Mouse (Mus musculus) embryonic facial prominence, embryonic 11.5 days (tissue): ENCODE data around the gene Ipo7. TPM values are rescaled to one million over a fixed set of nuclear protein-coding genes. Genes with fewer than 3 reads are reported as not detected.
A peak's percentile ranks its signal among the peaks of the same experiment; 100 is the strongest.

Experiments used
- ATAC-seq: fragments of 200-750 bp; cut with Nextera tagmentation; replicated peaks from 2 replicates; pipeline ENCODE4 v1.8.0; 2017; ENCODE audit warnings: low read depth; ENCODE audit not compliant: insufficient number of reproducible peaks, low FRiP score, low TSS enrichment
- DNase-seq: peaks from one replicate; pipeline ENCODE4 v3.0.0-alpha.2; 2015; ENCODE audit warnings: low spot score
- H3K27ac ChIP-seq: fragments of 300-500 bp; sonication (generic); replicated peaks from 2 replicates; pipeline ENCODE4 v1.5.1; 2014; ENCODE audit warnings: mild to moderate bottlenecking, low read depth, low read length, control low read depth
- H3K27me3 ChIP-seq: fragments of 300-500 bp; sonication (generic); 2 replicates; pipeline ENCODE4 v1.6.1; 2014; ENCODE audit warnings: mild to moderate bottlenecking, low read length, moderate library complexity, mixed read lengths; ENCODE audit not compliant: control insufficient read depth, insufficient read depth
- H3K36me3 ChIP-seq: fragments of 300-500 bp; sonication (generic); replicated peaks from 2 replicates; pipeline ENCODE4 v1.6.1; 2014; ENCODE audit warnings: low read depth, mild to moderate bottlenecking, low read length, moderate library complexity, mixed read lengths; ENCODE audit not compliant: control insufficient read depth, insufficient read depth
- H3K4me1 ChIP-seq: fragments of 300-500 bp; sonication (generic); 2 replicates; pipeline ENCODE4 v1.6.1; 2014; ENCODE audit warnings: low read length, mixed read lengths; ENCODE audit not compliant: control insufficient read depth, insufficient read depth
- H3K4me2 ChIP-seq: fragments of 300-500 bp; sonication (generic); 2 replicates; pipeline ENCODE4 v1.6.1; 2014; ENCODE audit warnings: low read depth, mild to moderate bottlenecking, control low read depth, low read length, moderate library complexity
- H3K4me3 ChIP-seq: fragments of 300-500 bp; sonication (generic); 2 replicates; pipeline ENCODE4 v1.5.1; 2014; ENCODE audit warnings: low read depth, low read length, control low read depth
- H3K9ac ChIP-seq: fragments of 300-500 bp; sonication (generic); replicated peaks from 2 replicates; pipeline ENCODE4 v1.6.1; 2014; ENCODE audit warnings: mild to moderate bottlenecking, control low read depth, low read length
- H3K9me3 ChIP-seq: fragments of 300-500 bp; sonication (generic); replicated peaks from 2 replicates; pipeline ENCODE4 v1.6.1; 2016; ENCODE audit warnings: mild to moderate bottlenecking, low read length, inconsistent platforms, mixed read lengths; ENCODE audit not compliant: control insufficient read depth
- WGBS: fragments of 180-500 bp; shearing (Covaris S2); extraction: QIAGEN DNeasy Blood & Tissue Kit; methylation state at CpG from one replicate; pipeline ENCODE4 v1.1.7; 2014; 5-methylcytosine and 5-hydroxymethylcytosine counted together
- polyA plus RNA-seq: library from polyadenylated mRNA; unstranded; fragments of >200 nt; fragmentation: Nextera tagmentation; extraction: Ambion mirVana; gene quantifications from 2 replicates; pipeline ENCODE4 v1.2.1, GENCODE M21; 2014

Gene Ipo7
- polyA plus RNA-seq, 1 experiment from 2014 or later, result 29.9 TPM

- 97% methylated on average over 9 of the region's 9 CpGs for WGBS
- H3K4me3 ChIP-seq, result no peak overlapping the region
- DNase-seq (no peak), ATAC-seq (no peak)
- H3K4me2 ChIP-seq, result no peak overlapping the region
- H3K36me3 ChIP-seq, result no peaks in the 10 kb centered on the region
- no peaks in the 10 kb centered on the region for H3K9me3 ChIP-seq
- no peaks in the 10 kb centered on the region for H3K4me1 ChIP-seq
- H3K27me3 ChIP-seq, result no peaks in the 10 kb centered on the region
- H3K27ac ChIP-seq, result no peak overlapping the region
- no peak overlapping the region for H3K9ac ChIP-seq
Measured at GRCm38 (mm10) chr7:110063731-110064130, 45.7 kb downstream of the Ipo7 start.

- Histone ChIP-seq H3K36me3 (no peaks in the 10 kb centered on the region; the same call in 1 of the 2 replicates), H3K27me3 (no peaks in the 10 kb centered on the region), H3K9ac (no peak overlapping the region), H3K27ac (no peak overlapping the region), H3K4me1 (no peaks in the 10 kb centered on the region), H3K4me2 (no peak overlapping the region), H3K9me3 (no peaks in the 10 kb centered on the region), H3K4me3 (no peak overlapping the region)
- 90% methylated on average over 2 of the region's 2 CpGs for WGBS
- DNase-seq (no peak), ATAC-seq (no peak)
Measured at GRCm38 (mm10) chr7:110069070-110069469, 51.0 kb downstream of the Ipo7 start.

- Histone ChIP-seq H3K4me2 (no peak overlapping the region), H3K9ac (no peak overlapping the region), H3K4me1 (no peaks in the 10 kb centered on the region), H3K9me3 (no peaks in the 10 kb centered on the region), H3K4me3 (no peak overlapping the region), H3K27ac (no peak overlapping the region), H3K27me3 (no peaks in the 10 kb centered on the region), H3K36me3 (peaks cover 8% of the 10 kb centered on the region)
- WGBS, result 98% methylated on average over 5 of the region's 5 CpGs
- ATAC-seq (no peak), DNase-seq (no peak)
Measured at GRCm38 (mm10) chr7:110078168-110078567, 60.1 kb downstream of the Ipo7 start.

- ATAC-seq (no peak), DNase-seq (peak; percentile 79)
- no peaks in the 10 kb centered on the region for H3K4me1 ChIP-seq
- WGBS, result 78% methylated on average over 13 of the region's 13 CpGs
- H3K27me3 ChIP-seq, result no peaks in the 10 kb centered on the region
- H3K4me3 ChIP-seq, result no peak overlapping the region
- H3K4me2 ChIP-seq, result no peak overlapping the region
- no peaks in the 10 kb centered on the region for H3K9me3 ChIP-seq
- H3K36me3 ChIP-seq, result peaks cover 10% of the 10 kb centered on the region
- H3K27ac ChIP-seq, result no peak overlapping the region
- H3K9ac ChIP-seq, result no peak overlapping the region
Measured at GRCm38 (mm10) chr7:110083386-110084165, 65.5 kb downstream of the Ipo7 start.

- H3K9ac ChIP-seq, result no peak overlapping the region
- H3K36me3 ChIP-seq, result peaks cover 8% of the 10 kb centered on the region
Measured at GRCm38 (mm10) chr7:110085217-110085616, 67.1 kb downstream of the Ipo7 start.

GRCm38 (mm10) chr7:110087914-110088313, 69.8 kb downstream of the Ipo7 start:
- no peak overlapping the region for H3K9ac ChIP-seq
- no peaks in the 10 kb centered on the region for H3K4me1 ChIP-seq
- no peak overlapping the region for H3K27ac ChIP-seq
- no peaks in the 10 kb centered on the region for H3K9me3 ChIP-seq
- H3K4me2 ChIP-seq, result no peak overlapping the region
- DNase-seq, result no peak
- no peaks in the 10 kb centered on the region for H3K27me3 ChIP-seq
- peaks cover 4% of the 10 kb centered on the region for H3K36me3 ChIP-seq
- ATAC-seq, result no peak
- no peak overlapping the region for H3K4me3 ChIP-seq
- 79% methylated on average over 4 of the region's 4 CpGs for WGBS

More at GRCm38 (mm10) chr7:110085217-110085616, 67.1 kb downstream of the Ipo7 start:
- Histone ChIP-seq H3K27ac (no peak overlapping the region), H3K4me1 (no peaks in the 10 kb centered on the region), H3K27me3 (no peaks in the 10 kb centered on the region), H3K4me2 (no peak overlapping the region), H3K4me3 (no peak overlapping the region), H3K9me3 (no peaks in the 10 kb centered on the region)
- ATAC-seq (no peak), DNase-seq (no peak)

GRCm38 (mm10) chr7:110091670-110092069, 73.6 kb downstream of the Ipo7 start:
- Histone ChIP-seq H3K27ac (no peak overlapping the region), H3K4me2 (no peak overlapping the region), H3K9ac (no peak overlapping the region), H3K4me1 (no peaks in the 10 kb centered on the region), H3K27me3 (no peaks in the 10 kb centered on the region), H3K36me3 (peaks cover 12% of the 10 kb centered on the region), H3K9me3 (no peaks in the 10 kb centered on the region), H3K4me3 (no peak overlapping the region)
- 81% methylated on average over 7 of the region's 7 CpGs for WGBS
- DNase-seq, result no peak
- no peak for ATAC-seq

- no peak for ATAC-seq
- no peaks in the 10 kb centered on the region for H3K9me3 ChIP-seq
- H3K4me1 ChIP-seq, result no peaks in the 10 kb centered on the region
- 85% methylated on average over 4 of the region's 4 CpGs for WGBS
- H3K27ac ChIP-seq, result no peak overlapping the region
- H3K4me2 ChIP-seq, result no peak overlapping the region
- H3K27me3 ChIP-seq, result no peaks in the 10 kb centered on the region
- H3K36me3 ChIP-seq, result peaks cover 12% of the 10 kb centered on the region
- DNase-seq, result no peak
- no peak overlapping the region for H3K9ac ChIP-seq
- no peak overlapping the region for H3K4me3 ChIP-seq
Measured at GRCm38 (mm10) chr7:110096332-110096731, 78.3 kb downstream of the Ipo7 start.
